Mouse (Mus musculus) megakaryocyte, adult 5-6 weeks (primary cell): ENCODE data around the gene Asic5. TPM values are rescaled to one million over a fixed set of nuclear protein-coding genes. Genes with fewer than 3 reads are reported as not detected.
A peak's percentile ranks its signal among the peaks of the same experiment; 100 is the strongest.

Source experiments
- ATAC-seq: 2 replicates; pipeline ENCODE4 v1.8.0; 2016; ENCODE audit warnings: mild to moderate bottlenecking, inconsistent platforms; ENCODE audit not compliant: poor library complexity, severe bottlenecking
- total RNA-seq, 2 experiments: library from RNA; stranded (forward) in 1 of 2; stranded (reverse) in 1 of 2; fragments of 153-499, 151-499 nt in 1 of 2; fragments of 221-1000, 200-1000 nt in 1 of 2; gene quantifications; 2 replicates each; pipeline versions ENCODE4 v1.2.3 to v1.2.4; 2015 to 2017

Asic5 gene
- total RNA-seq (2015) (not detected in 2 replicates), total RNA-seq (2017) (not detected in 2 replicates)

DNA sequence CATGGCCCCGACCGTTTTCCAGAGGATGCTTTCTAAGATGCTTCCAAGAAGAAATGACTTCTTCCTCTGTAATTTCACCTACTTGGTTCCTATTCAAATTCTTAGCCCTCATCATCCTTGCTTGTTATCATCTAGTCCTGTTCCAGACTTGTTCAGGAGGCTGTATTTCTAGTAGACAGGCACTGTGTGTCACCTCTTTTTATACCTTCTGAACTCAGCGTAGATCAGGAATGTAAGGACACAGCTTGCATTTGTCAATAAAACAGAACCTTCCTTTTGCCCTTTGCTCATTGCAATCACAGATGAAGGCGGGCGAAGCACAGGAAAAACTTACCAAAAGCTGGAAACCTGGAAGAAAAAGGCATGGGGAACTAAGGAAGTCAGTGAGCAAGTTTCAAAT lies at the start of gene Asic5:
TSS of gene Asic5 (plus strand) at position 301 of the 400 bp plus-strand sequence.
- no peak for ATAC-seq

DNA sequence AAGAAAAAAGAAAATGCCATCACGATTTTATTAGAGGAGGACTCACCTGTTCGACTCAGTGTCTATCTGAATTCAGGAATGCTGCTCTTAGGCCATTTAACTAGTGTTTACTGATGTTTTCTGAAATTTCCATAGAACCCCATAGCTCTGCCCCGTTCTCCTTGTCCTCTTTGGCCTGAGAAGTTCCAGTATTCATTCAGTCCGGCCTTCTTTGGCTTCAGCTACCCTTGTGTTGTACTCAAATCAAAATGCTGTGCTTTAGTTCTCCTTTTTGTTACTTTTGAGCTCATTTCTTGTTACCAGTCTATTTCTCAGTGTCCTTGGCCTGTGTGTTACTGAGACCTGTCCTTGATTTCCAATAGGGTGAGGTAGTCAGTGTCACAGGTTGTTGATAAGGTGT lies 48.7 kb upstream of the Asic5 start:
- ATAC-seq: no peak

DNA sequence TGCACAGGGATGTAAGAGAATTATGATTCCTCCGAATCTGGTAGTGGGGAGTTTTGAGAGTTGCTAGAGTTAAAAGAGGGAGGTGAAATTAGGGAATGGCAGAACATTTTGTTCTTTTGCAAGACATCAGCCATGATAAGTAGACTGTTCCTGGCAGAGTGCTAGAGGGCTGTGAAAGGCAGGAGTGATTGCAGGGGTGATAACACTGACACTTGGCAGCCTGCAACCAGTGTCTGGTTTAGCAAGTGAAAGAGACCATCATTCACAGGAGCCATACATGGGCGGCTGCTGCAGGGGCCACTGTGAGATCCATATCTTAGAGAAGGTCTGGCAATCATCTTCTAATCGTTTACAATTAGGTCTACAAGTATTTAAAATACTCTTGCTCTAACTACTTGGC lies 43.2 kb upstream of the Asic5 start:
- no peak for ATAC-seq

DNA sequence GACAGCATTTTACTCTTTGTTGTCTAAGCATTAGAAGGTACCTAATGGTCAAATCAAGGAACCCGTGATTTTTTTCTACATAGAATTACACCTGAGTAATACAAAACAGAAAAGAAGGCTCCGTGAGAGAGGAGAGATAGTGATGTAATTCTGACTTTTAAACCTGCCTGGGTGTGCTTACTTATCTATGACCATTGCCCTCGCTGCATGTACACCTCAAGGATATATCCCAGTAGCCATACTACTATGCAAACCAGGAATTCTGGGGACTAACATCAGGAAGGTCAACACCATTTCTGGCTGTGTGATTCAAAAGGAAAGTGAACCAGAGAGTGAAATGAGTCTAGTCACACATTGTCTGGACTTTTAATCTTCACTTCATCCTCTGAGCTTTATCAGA lies 39.7 kb upstream of the Asic5 start:
- no peak for ATAC-seq

GRCm38 (mm10) chr3:81943097-81943496 lies 39.0 kb upstream of the Asic5 start:
- no peak for ATAC-seq

DNA sequence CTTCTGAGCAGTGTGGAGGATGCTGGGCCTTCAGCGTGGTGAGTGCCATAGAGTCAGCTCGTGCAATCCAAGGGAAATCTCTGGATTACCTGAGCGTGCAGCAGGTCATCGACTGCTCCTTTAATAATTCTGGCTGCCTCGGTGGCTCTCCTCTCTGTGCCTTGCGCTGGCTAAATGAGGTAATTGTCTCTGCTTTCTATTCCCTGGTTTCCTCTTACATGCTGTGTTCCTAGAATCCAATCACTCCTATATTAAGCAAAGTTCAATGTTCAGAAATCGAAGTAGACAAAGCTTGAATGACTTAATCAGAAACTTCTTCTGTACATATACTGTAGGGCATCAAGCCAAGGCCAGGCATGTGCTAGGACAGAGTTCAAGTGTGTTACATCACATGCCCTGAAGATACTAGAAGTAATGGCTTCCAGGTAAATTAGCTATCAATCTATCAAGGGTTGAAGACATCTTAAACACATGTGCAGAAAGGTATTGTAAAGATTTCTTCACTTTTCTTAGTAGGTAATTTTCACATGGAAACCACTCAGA lies 37.2 kb upstream of the Asic5 start:
- ATAC-seq: no peak

- ATAC-seq: no peak
Measured at GRCm38 (mm10) chr3:81949048-81949447, 33.0 kb upstream of the Asic5 start.

DNA sequence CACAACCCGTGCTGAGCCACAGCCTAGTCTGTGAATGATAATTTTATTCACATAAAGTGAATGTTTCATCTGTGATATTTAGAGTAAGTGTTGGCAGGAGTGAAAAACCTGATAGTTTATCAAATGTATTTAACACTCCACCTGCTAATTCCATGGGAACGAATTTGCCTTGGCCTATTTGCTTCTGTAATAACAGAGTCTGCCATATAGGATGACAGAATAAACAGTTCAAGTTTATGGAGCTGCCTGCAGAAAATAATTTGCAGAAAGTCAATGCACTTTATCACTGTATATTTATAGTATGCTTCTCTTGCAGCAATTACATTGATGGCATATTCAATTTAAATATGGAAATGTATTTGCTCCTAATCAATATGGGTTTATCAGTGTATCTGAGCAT lies 30.3 kb upstream of the Asic5 start:
- no peak for ATAC-seq

- ATAC-seq: no peak
Measured at GRCm38 (mm10) chr3:81957484-81957883, 24.6 kb upstream of the Asic5 start.

DNA sequence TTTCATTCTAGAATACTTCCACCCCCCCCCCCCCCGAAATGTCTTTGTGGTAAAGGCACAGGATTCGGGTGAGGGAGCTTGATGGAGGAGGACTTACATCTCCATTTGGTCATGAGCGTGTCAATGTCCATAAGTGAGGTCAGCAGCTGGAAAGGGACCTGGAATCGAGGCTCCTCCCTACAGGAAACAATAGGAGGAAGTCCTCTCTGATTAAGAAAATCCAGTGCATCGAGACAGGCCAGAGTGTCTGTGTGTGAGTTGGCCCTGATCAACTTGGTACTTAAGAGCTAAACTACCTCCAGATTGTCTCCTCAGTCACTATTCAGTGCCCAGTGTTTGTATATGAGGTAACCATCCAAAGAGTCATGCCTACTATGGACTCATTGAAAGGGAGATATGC lies 20.8 kb upstream of the Asic5 start:
- no peak for ATAC-seq

DNA sequence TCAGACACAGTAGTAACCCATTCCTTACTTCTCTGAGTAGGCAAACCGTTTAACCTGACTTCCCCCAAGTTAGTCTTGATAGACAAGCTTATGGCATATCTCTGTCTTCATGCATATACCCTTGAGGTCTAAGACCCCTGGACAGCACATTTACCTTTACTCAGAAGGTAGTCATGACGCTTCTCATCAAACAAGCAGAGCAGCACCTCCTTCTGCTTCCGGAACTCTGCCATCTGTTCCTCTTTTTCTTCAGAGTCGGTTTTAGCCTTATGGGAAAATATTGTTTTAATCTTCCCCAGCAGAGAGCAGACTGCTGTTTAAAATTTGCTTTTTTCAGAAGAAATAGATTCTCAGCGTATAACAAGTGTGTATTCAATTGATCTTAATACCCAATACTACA lies 18.3 kb upstream of the Asic5 start:
- no peak for ATAC-seq

GRCm38 (mm10) chr3:81964596-81964995 lies 17.5 kb upstream of the Asic5 start:
- ATAC-seq: no peak

DNA sequence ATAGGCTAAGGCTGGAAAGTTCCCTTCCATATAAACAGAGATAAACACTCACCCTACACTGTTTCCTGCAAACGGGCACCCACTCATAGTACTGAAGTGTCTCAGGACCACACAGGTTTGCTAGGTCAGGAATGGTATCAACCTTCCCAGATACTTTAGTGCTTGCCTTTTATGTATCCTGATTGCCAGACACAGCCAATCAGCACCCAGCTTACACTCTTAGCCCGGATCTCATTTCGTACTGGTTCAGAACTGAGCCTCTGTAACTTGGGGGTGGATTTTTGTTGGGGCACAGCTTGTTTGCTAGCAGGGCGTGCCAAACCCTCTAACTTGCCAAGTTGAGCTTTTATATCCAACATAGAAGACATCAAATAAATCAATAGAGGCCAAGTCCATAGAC lies 6.5 kb upstream of the Asic5 start:
- ATAC-seq: no peak

- ATAC-seq: no peak
Measured at GRCm38 (mm10) chr3:81976102-81976501, 6.0 kb upstream of the Asic5 start, which contains the start of gene Tdo2. Gene Tdo2 (minus strand): TSS chr3:81976202.

- ATAC-seq: no peak
Measured at GRCm38 (mm10) chr3:81981576-81981975, 514 bp upstream of the Asic5 start.

GRCm38 (mm10) chr3:81983120-81983895 lies 1.2 kb downstream of the Asic5 start:
- ATAC-seq: peak; percentile 85

- ATAC-seq: no peak
Measured at GRCm38 (mm10) chr3:81985100-81985499, 3.0 kb downstream of the Asic5 start.

DNA sequence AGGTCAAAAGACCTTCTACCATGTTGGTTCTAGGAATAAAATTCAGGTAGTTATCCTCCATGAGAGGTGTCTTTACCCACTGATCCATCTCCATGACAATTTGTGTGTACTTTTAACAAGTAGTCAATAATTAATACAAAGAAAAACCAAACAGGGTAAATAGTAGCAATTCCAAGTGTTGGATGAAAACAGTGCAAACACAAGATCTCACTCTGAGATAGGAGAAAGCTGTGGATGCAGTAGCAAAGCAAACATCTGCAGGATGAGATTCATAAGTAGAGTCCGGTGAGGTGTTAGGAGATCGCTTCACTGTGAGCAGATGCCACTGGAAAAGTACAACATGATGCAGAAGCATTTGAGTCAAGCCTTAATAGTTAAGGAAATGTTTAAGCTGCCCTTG lies 4.0 kb downstream of the Asic5 start:
- no peak for ATAC-seq

GRCm38 (mm10) chr3:81987628-81988027 lies 5.5 kb downstream of the Asic5 start:
- no peak for ATAC-seq

- ATAC-seq: no peak
Measured at GRCm38 (mm10) chr3:81989692-81990141, 7.6 kb downstream of the Asic5 start.

DNA sequence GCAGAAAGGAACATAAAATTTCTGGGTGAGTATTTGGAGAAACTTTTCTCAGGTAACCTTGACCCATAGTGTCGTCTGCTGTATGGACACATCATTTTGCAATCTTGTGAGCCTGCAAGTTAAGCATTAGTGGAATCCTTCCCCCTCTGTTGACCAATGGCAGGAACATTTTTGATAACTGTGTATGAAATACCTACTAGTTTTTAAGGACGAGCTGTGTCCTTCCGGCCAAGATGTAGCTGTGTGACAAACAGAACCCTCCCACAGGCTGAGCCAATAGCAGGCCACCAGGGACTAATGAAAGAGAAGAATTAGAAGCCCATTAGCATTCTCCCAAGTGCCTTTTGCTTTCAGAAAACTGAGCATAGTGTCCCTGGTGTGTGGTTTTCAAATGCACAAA lies 8.4 kb downstream of the Asic5 start:
- no peak for ATAC-seq

- ATAC-seq: no peak
Measured at GRCm38 (mm10) chr3:81995371-81995770, 13.3 kb downstream of the Asic5 start.

GRCm38 (mm10) chr3:81995988-81996387 lies 13.9 kb downstream of the Asic5 start:
- ATAC-seq: peak; percentile 87
